Mouse (Mus musculus) mesoderm, embryonic 11.5 days (tissue): ENCODE results near the gene Rapgefl1.

Source experiments
- DNase-seq: peaks from one replicate; pipeline ENCODE4 v3.0.0-alpha.2; 2012; ENCODE audit warnings: low read depth, low spot score

Gene Rapgefl1

GRCm38 (mm10) chr11:98836651-98837141 is at the start of gene Rapgefl1:
TSS of gene Rapgefl1 (plus strand) at chr11:98836785.
- DNase-seq: peak; percentile 82

DNA sequence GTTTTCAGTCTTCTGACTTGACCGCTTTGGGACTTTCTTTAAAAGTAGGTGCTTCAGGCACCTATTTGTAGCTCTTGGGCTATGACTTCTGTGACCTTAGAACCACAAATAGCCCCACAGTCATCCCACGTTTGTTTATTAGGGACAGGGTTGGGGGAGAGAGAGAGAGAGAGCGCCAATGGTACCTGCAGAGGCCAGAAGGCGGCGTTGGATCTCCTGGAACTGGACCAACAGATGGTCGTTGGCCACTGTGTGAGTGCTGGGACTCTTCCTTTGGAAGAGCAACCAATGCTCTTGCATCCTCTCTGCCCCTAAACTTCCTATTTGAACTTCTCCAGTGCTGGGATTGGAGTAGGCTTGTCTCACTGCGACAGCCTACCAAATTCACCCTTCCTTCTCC is 49.4 kb upstream of the Rapgefl1 start:
- DNase-seq: no peak

DNA sequence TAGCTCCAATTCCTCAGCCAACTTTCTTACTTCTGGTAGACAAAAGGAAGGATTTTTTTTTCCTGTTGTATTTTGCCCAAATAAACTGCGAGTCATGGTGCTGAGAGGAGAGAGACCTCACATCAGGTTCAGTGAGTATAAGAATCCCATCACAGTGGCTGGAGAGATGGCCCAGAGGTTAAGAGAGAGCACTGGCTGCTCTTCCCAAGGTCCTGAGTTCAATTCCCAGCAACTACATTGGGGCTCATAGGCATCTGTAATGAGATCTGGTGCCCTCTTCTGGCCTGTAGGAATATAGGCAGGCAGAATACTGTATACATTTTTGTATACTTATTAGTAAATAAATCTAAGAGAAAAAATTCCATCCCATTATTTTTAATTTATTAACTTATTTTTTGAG is 48.9 kb upstream of the Rapgefl1 start:
- DNase-seq: no peak

DNA sequence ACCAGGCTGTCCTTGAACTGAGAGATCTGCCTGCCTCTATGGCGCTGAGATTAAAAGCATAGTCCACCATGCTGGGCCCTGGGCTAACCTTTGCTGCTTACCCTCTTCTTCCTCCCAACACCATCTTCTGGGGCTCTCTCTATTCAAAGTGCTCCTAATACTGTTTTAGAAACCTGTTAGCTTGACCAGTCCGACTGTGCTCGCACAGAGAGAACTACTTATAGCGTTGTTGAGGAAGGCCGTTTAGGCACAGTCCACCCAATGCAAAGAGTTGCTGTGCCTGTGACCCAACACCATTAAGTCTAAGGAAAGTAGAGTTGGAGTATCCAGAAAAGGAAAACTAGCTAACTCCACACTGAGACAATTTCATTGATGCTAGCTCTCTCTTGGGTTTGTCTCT is 48.4 kb upstream of the Rapgefl1 start:
- no peak for DNase-seq

GRCm38 (mm10) chr11:98788550-98789218 is 47.9 kb upstream of the Rapgefl1 start:
- peak; percentile 91 for DNase-seq

DNA sequence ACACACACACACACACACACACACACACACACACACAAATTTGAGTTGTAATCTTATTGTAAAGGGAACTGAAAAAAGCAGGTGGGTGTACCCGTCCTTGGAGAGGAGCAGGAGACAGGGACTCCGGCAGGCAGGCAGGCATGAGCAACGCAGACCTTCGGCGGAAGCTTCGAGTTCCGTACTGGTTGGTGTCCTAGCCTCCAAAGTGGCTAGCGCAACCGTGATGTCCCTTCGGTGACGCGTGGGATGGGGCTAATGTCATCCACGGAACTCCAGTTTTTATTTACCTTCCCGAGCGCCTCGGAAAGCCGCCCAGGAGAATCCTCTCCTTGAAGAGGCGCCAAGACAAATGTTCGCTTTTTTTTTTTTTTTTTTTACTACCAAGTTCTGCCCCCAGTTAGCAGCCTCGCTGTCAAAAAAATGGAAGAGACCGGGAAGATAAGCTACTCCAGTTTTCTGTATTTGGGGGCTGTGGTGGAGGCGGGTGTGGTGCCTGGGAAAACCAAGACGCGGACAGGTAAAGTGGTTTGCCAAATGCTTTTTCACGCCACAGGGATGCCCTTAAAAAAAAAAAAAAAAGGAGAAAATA is 47.3 kb upstream of the Rapgefl1 start:
- no peak for DNase-seq

GRCm38 (mm10) chr11:98789824-98790223 is 46.8 kb upstream of the Rapgefl1 start:
- DNase-seq: no peak

DNA sequence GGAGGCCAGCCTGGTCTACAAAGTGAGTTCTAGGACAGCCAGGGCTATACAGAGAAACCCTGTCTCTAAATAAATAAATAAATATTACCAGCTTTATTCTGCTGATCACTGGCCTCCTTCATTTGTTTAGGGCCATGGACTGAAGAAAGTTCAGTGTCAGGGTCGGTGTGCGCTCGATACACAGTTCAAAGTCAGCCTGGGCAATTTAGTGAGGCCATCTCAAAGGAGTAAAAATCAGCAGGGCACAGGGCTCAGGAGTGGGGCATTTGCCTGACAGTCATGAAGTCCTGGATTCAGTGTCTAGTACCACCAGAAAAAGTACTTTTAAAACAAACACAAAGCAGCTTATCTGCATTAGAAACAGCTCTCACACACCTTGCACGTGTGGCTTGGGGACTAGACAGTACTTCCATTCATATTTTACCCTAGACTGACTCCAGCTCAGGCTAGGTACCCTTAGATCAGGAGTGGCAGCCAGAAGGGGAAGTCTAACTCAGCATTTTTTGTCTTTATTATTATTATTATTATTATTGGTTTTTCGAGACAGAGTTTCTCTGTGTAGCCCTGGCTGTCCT is 45.9 kb upstream of the Rapgefl1 start:
- no peak for DNase-seq

DNA sequence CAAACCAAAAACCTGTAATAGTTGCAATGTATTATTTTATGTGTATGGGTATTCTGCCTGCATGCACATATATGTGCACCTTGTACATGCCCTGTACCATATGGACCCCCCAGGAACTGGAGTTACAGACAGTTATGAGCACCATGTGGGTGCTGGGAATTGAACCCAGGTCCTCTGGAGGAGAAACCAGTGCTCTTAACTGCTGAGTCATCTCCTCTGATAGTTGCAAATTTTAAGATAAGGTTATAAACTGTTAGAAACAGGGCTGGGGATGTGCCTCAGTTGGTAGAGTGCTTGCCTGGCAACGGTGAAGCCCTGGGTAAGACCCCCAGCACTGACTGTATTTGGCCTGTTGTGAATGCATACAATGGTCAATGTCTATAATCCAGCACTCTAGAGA is 45.1 kb upstream of the Rapgefl1 start:
- no peak for DNase-seq

GRCm38 (mm10) chr11:98792081-98792480 is 44.5 kb upstream of the Rapgefl1 start:
- DNase-seq: no peak

DNA sequence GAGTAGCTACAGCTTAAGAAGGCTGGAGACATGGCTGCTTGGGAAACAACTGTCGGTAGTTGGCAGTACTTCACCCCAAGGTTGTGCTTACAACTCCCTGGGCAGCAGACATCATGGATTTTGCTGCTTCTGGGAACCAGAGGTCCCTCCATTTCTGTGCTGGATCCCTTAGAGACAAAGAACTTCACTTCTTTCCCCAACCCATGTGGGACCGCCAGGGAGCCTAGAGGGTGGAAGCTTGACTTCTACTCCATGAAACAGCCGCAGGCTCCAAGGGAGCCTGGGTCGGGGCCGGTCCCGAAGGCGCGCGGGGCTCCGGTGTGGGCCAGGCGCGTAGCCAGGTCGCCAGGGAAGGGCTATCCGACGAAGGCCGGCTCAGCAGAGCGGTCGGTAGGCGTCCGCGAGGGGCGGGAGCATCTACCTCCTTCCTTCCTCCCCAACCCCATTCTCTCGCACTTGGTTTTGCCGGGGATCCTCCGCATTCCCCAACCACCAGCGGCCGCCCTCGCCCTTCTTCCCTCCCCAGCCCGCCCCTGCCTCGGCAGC is 42.0 kb upstream of the Rapgefl1 start:
- DNase-seq: peak; percentile 69

DNA sequence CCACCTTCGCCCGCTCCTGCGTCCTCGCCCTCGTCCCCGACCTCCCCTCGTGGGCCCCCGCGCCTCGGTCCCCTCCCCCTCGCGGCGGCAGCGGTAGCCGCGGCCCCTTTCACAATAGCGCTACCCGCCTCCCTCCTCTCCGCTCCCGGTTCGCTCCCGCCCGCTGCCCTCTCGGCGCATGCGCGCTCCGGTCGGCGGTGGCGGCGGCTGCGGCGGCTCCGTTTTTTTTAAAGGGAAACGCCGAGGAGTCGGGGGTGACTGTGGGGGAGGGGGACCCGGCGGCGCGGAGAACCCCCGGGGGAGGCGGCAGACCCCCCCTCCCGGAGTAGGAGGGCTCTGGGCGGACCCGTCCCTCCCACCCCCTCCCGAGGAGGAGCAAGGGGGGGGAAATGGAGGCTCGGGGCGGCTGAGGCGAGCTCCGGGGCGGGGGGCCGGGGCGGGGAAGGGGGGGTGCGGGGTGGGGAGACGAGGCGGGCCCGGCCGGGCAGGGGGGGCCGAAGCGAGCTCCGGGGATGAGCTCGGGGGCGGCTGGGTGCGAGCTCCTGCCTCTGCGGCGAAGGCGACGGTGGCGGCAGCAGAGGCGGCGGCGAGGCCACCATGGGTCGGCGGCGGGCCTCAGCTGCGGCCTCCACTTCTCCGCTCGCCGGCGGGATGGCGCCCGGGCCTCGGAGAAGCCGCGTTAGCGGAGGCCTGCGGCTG is 41.4 kb upstream of the Rapgefl1 start, which contains the start of gene Msl1:
Gene Msl1 (plus strand): TSS at position 502 of the 699 bp plus-strand sequence.
- DNase-seq: peak; percentile 89

DNA sequence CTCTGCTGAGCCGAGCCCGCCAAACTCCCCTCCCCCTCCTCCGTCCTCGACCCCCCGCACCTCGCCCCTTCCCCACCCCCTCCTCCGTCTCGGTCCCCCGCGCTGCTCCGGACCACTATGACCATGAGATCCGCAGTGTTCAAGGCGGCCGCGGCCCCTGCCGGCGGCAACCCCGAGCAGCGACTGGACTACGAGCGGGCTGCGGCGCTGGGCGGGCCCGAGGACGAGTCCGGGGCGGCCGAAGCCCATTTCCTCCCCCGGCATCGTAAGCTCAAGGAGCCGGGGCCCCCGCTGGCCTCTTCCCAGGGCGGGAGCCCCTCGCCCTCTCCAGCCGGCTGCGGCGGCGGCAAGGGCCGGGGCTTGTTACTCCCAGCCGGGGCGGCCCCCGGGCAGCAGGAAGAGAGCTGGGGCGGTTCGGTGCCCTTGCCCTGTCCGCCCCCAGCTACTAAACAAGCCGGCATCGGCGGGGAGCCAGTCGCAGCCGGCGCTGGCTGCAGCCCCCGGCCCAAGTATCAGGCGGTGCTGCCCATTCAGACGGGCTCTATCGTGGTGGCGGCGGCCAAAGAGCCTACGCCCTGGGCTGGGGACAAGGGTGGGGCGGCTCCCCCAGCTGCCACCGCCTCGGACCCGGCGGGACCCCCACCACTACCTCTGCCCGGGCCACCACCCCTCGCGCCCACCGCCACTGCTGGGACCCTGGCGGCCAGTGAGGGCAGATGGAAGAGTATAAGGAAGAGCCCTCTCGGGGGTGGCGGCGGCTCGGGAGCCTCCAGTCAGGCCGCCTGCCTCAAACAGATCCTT is 40.7 kb upstream of the Rapgefl1 start:
- DNase-seq: peak; percentile 64

DNA sequence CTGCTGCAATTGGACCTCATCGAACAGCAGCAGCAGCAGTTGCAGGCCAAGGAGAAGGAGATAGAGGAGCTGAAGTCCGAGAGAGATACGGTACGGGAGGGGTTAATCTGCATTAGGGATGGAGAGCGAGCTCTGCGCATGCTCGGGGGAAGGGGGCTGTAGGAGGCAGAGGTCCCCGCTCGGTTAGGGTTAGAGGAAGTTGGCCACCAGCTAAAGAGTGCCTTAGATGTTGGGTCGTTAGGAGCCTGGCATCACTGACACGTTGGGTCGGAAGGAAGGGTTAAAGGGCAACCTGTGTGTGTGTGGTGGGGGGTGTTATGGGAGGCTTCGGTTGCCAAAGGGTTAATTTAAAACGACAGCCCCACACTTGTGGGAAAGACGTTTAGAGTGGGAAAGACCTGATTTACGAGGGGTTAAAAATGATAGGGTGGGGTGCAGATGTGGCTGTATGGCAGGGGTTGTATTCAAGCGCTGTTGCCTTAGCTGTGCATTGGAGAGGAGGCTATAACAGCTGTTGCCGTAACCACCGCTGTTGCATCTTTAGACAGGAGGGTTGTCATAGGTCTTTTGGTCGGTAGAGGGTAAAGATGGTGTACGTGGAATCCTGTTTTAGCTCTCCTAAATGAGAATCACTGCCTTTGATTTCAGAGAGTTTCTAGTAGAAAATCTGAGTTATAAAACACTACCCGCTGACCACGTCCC is 39.9 kb upstream of the Rapgefl1 start:
- DNase-seq: peak; percentile 86

- no peak for DNase-seq
These were observed 39.3 kb upstream of the Rapgefl1 start for GRCm38 (mm10) chr11:98797306-98797705.

DNA sequence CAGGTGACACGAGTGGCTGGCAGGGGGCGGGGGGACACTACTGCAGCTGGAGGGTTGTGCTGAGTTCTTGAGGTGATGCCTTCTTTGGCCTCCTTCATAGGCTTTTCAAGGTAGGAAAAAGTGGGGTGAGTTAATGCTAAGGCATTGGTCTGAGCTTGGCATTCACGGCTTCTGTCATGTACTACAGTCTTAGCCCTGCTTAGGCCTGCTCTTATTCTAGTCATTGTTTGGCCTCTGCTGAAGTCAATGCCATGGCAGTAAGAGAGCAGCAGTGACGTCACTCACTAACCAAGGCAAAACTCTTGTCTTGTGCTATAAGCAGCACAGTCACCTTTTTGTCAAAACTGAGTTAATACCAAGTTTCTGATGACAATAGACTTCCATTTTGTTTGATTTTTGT is 38.7 kb upstream of the Rapgefl1 start:
- DNase-seq: no peak

DNA sequence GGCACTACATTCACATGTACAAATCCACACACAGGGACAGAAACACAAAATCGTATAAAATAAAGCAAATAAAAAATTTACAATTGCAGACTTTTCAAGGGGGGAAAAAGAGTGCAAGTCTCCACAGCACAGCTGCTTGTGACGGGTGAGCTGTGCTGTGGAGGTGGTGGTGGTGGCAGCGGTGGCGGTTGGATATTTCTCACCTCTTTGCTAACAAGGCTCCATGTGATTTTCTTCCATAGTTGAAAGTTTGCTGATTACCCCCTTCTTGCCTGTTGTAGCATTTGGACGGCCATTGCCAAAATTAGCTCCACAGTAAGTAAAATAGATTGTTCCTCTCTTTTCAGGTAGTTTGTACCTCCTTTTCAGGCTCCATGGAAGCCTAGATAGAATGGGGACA is 32.0 kb upstream of the Rapgefl1 start, which contains the start of gene Casc3:
Gene Casc3 (plus strand): TSS at position 301 of the 400 bp plus-strand sequence.
- no peak for DNase-seq

GRCm38 (mm10) chr11:98808417-98808816 is 28.2 kb upstream of the Rapgefl1 start:
- no peak for DNase-seq

GRCm38 (mm10) chr11:98809457-98810290 is 26.9 kb upstream of the Rapgefl1 start:
- peak; percentile 99 for DNase-seq

DNA sequence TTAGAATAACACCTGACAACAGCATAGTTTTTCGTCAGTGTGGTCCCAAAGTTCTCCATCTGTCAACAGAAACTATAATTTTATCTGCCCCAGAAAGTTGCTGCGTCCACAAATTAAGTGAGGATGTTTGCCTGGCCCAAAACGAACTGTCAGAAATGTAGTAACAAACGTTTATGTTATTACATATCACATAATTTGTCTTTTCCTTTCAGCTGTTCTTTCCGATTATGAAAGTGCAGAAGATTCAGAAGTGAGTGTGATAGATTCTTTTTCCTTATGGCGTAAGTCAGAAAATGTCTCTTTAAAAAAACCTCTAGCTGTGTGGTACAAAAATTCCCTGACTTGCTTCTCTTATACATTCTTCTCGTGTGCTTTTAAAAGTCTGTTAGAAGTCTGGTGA is 25.9 kb upstream of the Rapgefl1 start:
- DNase-seq: no peak
